Mouse (Mus musculus) CH12F3 (cell line): ENCODE results near the gene Slc8a3.
"Not testable (repeated sequence)": the region's sequence is repeated elsewhere in the genome, so short reads cannot be mapped to it uniquely, and the experiment has no call there.

Experiments used
- in situ Hi-C: fragments of 300-500 bp; cut with MboI; formaldehyde crosslinking; loops from 2 replicates; pipeline ENCODE4 v1.14.3; 2020; ENCODE audit warnings: low sequenced_read_pairs

Slc8a3 gene

DNA sequence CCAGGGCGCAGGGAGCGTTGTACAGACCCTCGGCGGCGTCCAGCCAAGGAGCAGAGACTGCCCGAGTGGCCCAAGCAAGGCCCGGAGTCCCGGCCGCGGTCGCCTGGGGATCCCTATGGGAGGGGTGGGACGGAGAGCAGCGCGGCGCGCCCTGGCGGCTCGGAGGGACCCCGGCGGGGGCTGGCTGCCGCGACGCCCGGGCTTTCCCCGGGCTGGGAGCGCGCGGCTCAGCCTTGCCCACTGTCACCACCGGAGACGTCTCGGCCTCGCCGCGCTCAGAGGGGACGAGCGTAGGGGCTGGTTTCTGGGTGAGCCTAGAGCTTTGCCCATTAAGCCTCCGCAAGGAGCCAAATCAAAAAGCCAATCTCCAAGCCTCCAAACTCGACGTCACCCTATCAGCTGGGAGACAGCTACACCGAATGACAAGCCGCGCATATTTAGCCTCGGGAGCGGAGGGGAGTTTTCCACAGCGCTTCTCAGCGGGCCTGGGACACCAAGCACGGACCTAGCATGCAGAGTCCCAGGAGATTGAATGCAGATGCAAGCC lies at the start of gene Slc8a3:
Slc8a3 (minus strand) TSS at position 306 of the 547 bp plus-strand sequence.
- in situ Hi-C loops = no loop called here

DNA sequence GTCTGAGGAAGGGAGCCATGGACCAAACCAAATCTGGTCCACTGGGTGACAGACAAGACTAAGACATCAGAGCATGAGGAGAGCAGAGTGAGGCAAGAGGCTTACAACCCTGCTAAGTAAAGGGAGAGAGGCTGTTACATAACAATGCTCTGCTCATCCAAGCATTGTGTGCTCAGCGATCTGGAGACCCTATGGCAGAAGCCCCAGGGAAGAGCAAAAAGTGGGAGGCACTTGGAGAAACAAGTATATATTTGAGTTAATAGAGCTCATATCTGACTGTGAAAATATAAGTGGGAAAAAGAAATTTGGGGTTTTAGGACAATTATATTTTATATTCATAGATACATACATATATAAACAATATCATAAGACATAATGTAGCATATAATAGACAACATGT lies 46.4 kb upstream of the Slc8a3 start, which contains the start of gene Gm4787:
Gm4787 (minus strand) TSS at position 101 of the 400 bp plus-strand sequence.
- in situ Hi-C loops = not testable (repeated sequence)

DNA sequence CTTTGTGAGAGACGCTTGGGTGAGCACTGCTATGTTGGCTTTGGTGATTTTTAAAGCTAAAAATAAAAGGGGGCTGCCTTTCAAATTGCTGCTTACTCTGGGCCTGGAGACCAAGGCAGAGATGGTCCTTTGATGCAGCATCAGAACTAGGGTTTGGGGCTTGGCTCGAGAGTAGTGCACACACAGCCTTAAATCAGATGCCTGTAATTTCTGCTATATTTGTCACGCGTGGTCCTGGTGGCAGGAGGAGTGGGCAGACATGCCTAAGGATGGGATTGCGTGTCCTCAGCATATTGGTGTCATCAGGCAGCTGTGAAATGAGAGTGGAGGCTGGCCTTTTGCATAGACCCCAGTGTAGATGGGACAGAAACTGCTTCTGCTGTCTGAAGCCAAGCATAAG lies 861 bp upstream of the Slc8a3 start:
- in situ Hi-C loops = no loop called here

DNA sequence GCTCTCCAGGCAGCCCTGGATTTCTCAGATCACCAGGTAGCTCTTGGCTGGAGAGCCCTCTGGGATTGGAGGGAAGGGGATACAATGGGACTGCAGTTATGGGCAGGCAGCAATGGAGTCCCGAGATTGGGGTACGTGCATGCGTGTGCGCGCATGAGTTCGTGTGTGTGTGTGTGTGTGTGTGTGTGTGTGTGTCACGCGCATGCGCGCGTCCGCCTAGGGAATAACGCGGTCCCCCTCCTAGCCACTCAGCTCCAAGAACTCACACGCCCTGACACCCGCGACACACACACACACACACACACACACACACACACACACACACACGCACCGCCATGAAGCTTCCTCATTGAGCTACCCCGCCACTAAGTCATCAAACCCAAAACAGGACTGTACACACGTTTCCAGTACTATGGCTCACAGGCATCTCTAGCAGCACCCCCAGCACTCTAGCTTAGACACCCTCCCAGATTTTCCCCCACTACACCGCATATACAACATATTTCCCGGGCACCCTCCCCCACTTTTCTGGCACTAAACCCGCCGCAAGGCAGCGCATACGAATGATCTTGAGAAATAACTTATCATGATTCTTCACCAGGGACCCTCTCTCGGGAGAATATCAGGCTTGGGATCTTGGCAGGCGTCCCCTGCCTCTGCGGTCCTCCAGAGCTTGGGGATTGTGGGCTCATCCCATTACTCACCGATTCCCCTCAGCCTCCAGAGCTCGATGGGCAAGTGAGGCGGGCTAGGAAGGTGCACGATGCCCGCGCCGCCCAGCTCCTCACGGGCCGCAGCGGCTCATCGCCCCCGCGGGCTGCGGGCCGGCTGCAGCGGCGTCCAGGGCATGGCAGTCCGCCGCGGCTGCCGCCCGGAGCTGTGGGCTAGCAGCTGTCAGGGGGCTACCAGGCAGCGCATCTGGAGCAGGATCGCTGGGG lies 774 bp downstream of the Slc8a3 start:
- in situ Hi-C loops = no loop called here

- in situ Hi-C loops = no loop called here
Observed at GRCm38 (mm10) chr12:81331046-81331638, 1.8 kb downstream of the Slc8a3 start.

DNA sequence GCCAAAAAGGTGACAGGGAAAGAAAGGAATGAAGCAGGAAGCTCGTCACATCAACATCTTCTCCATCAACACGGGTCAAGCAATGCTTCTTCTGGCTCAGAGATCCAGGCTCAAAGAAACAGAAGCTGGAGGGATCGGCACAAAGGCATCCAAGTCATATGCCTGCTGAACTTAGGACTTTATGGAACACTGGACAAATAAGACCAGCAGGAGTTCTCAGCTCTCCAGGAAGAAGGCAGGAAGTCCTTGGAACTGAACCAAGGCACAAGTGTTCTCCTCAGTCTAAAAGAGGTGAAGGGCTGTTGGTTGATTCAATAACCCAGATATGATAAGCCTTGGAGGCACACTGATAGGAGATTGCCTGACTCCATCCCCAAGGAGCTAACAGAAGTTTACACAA lies 8.0 kb downstream of the Slc8a3 start:
- in situ Hi-C loops = no loop called here

- in situ Hi-C loops = no loop called here
Observed at GRCm38 (mm10) chr12:81324116-81324515, 8.9 kb downstream of the Slc8a3 start.

DNA sequence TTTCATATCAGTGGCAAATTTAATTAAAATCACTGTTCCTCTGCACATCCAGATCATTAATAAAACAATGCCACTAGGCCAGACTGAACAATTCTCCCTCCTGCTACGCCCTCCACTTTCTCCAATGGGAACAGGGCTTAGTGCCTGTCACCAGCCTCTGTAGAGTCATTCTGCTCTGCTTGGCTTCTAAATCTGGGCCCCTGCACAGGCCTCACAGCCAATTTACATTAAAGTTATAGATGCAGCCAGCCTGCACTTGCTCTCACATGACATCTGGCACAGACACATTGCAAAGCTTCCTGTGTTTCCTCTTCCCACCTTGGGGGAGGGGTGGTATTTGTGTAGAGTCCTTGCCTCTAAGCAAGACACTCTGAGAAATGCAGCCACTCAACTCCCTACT lies 12.0 kb downstream of the Slc8a3 start:
- in situ Hi-C loops = no loop called here

GRCm38 (mm10) chr12:81317811-81318210 lies 15.2 kb downstream of the Slc8a3 start:
- in situ Hi-C loops = no loop called here

DNA sequence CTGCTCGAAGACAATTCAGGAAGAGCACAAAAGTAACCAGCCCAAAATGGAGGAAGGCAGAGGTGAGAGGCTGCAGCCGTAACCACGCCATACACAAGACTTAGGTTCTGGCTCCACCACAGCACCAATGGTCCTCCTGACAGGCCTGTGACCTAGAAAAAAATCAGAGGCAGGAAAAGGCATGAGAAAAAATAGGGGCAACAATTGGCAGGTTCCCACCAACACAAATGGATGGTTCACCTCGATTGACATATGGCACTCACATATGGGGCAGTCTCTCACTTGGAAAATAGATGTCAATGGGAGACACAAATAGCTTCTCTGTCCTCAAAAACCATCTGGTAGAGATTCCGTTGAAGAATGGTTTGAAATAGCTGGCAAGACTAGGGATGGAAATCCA lies 17.0 kb downstream of the Slc8a3 start:
- in situ Hi-C loops = no loop called here

DNA sequence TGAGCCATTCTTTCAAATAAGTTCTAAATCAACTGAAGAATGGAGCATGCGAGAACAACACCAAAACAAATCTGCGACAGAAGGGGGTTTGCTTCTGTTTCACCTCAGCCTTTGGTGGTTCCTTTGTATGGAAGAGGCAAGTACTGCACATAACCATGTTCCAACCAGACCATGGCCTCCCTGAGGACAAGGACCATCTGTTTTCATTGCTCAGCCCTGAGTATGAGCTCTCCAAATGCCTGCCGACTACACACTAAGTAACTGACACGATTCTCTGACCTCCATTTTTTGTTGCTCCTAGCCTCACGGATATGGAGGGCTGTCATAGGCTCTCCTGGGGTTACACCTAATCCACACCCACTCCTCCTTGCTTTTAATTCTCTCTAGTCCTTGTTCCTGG lies 29.4 kb downstream of the Slc8a3 start:
- in situ Hi-C loops = no loop called here

- in situ Hi-C loops = no loop called here
Observed at GRCm38 (mm10) chr12:81294613-81295012, 38.4 kb downstream of the Slc8a3 start.

DNA sequence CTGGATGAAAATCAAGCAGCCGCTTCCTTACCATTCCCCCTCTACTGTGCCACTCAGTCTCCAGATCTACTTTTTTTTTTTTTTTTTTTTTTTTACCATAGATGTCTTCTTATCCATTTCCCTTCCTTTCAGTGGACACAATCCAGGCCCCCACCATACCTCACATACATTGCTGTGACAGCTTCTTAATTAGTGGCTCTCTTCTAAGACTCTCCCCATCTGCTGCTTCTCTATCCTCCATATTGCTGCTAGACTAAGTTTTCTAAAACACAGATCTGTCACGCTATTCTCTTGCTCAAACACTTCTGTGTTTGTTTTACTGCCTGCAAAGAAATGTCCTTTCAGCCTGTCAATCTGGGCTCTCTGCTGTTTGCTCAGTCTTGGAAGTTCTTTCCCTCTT lies 54.9 kb downstream of the Slc8a3 start:
- in situ Hi-C loops = no loop called here

GRCm38 (mm10) chr12:81274616-81275015 lies 58.4 kb downstream of the Slc8a3 start:
- in situ Hi-C loops = no loop called here

DNA sequence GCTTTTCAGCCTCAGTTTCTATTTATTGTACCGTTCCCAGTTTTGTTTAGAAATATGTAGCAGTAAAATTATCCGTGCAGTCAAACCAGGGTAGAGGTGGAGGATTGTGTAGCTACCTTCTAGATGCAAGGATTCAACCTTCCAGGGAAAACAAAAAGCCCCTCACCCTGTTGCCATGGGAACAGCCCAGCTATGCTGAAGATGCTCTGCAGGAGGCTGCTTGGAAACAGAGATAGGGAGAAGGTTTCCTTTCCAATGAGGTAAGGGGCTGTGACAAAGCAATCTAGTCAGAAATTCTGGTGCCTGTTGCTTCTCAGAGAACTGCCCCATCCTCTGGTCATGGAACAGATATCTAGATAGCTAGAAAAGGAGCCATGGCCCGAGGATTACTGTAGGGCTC lies 59.6 kb downstream of the Slc8a3 start:
- in situ Hi-C loops = no loop called here

- in situ Hi-C loops = no loop called here
Observed at GRCm38 (mm10) chr12:81269246-81269645, 63.7 kb downstream of the Slc8a3 start.

DNA sequence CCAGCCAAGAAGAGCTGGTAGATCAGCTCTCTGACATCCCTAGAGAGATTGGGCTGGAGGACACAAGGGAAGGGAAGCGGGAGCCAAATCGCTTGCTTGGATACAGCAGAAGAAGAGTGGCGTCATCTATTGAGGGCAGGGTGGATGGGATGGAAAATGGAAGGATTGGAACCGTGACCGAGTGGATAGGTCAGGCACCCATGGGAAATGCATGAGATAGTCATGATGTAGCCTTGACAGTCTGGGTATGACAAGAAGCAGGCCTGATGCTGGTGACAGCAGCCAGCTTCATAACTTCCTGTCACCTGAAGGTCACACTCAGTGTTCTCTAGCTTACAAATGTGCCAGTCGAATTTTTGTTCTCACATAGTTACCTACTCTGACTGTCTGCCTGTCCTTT lies 70.2 kb downstream of the Slc8a3 start:
- in situ Hi-C loops = no loop called here

DNA sequence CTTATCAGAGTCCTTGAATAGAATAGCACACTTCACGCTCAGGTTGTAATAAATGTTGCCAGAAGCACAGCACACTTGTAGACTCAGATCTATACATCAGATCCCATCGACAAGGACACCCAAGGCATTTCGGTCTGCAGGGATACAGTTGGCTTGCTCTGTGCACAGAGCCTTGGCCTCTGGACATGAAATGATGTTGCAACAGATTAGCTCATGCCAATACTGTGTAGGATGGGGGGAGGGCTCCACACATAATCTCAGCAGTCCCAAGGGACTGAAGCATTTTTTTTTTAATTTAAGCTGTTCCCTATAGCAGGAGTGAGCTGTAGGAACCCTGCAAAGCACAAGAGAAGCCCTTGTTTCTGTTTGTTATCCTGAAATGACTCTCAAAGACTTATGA lies 74.8 kb downstream of the Slc8a3 start:
- in situ Hi-C loops = no loop called here

GRCm38 (mm10) chr12:81245411-81245810 lies 87.6 kb downstream of the Slc8a3 start:
- in situ Hi-C loops = no loop called here

DNA sequence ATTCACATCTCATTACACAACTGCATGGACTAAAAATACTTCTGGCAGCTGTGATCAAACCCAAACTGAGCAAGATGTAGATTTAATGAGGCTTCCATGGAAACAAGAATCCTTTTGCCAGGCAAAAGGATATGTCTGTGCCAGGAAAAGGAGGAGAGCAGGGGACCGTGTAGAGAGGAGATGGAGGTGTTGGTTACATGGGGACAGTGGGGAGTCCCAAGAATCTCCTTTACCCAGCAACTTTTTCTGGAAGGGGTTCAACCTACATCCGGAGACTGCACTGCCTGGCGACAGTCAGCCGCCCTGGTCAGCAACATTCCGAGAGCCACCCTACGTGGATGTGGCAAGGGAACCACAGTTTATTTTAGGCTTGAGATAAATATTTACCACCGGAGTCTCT lies 88.0 kb downstream of the Slc8a3 start:
- in situ Hi-C loops = no loop called here

- in situ Hi-C loops = no loop called here
Observed at GRCm38 (mm10) chr12:81244492-81244891, 88.5 kb downstream of the Slc8a3 start.

DNA sequence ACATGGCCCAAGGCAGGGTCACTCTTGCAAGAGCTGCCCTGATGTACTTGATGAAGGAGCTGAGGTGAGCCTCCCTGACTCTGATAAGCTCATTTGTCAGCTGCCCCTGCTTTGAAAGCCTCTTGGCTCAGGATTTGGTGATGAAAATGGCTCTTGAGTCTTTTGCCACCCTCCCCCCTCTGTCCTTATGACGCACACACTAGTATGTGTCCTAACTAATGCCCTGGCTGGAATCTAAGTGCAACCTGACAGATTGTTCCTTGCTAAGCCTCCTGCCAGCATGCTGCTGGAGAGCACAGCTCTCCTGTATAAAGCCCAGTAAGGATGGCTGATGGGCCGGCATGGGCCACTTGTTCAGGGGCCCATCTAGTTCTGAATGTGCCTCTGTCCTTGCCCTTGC lies 91.3 kb downstream of the Slc8a3 start:
- in situ Hi-C loops = no loop called here
